Mouse (Mus musculus): ENCODE data around the gene Zc3h12d. TPM values are rescaled to one million over a fixed set of nuclear protein-coding genes. Genes with fewer than 3 reads are reported as not detected.
A peak's percentile ranks its signal among the peaks of the same experiment; 100 is the strongest.

Gene Zc3h12d
- total and polyA plus RNA-seq, 2 experiments from 2014 or later: 0.16 to 0.20 TPM

- Histone ChIP-seq H3K9ac (replicated peaks; ENCODE audit: low read length, poor library complexity, severe bottlenecking) (no peak overlapping the region), H3K27ac (ENCODE audit: low read depth, low read length) (no peak overlapping the region), H3K27me3 (ENCODE audit: insufficient read depth, low read length) (0 out of 2 replicates have a peak, but pooled peaks cover 5% of the 10 kb centered on the region), H3K4me3 (ENCODE audit: low read depth, low read length) (no peak overlapping the region), H3K36me3 (ENCODE audit: insufficient read depth, low read length) (no peaks in the 10 kb centered on the region), H3K4me2 (ENCODE audit: low read depth, low read length, poor library complexity, severe bottlenecking) (no peak overlapping the region), H3K9me3 (ENCODE audit: low read length) (no peaks in the 10 kb centered on the region), H3K4me1 (ENCODE audit: insufficient read depth, low read length) (0 out of 2 replicates have a peak, but pooled peaks cover 6% of the 10 kb centered on the region)
- no peak for TF ChIP-seq CTCF (IDR thresholded peaks at IDR 0.05)
- ATAC-seq (ENCODE audit: low FRiP score) (no peak), DNase-seq (ENCODE audit: low spot score) (no peak)
- WGBS: 90% methylated on average over 6 of the region's 6 CpGs
Measured at GRCm38 (mm10) chr10:7863411-7863810, 31.1 kb downstream of the Zc3h12d start.

- Histone ChIP-seq H3K36me3 (ENCODE audit: insufficient read depth, low read length) (no peaks in the 10 kb centered on the region), H3K4me1 (ENCODE audit: insufficient read depth, low read length) (0 out of 2 replicates have a peak, but pooled peaks cover 6% of the 10 kb centered on the region), H3K4me2 (ENCODE audit: low read depth, low read length, poor library complexity, severe bottlenecking) (no peak overlapping the region), H3K9ac (replicated peaks; ENCODE audit: low read length, poor library complexity, severe bottlenecking) (no peak overlapping the region), H3K27ac (ENCODE audit: low read depth, low read length) (no peak overlapping the region), H3K4me3 (ENCODE audit: low read depth, low read length) (no peak overlapping the region), H3K9me3 (ENCODE audit: low read length) (no peaks in the 10 kb centered on the region), H3K27me3 (ENCODE audit: insufficient read depth, low read length) (0 out of 2 replicates have a peak, but pooled peaks cover 5% of the 10 kb centered on the region)
- ATAC-seq (ENCODE audit: low FRiP score) (no peak), DNase-seq (ENCODE audit: low spot score) (no peak)
- 68% methylated on average over 6 of the region's 6 CpGs for WGBS
- no peak for TF ChIP-seq CTCF (IDR thresholded peaks at IDR 0.05)
Measured at GRCm38 (mm10) chr10:7864184-7864583, 31.9 kb downstream of the Zc3h12d start.

GRCm38 (mm10) chr10:7864806-7865205, 32.5 kb downstream of the Zc3h12d start:
- H3K9me3 ChIP-seq (ENCODE audit: low read length): no peaks in the 10 kb centered on the region
- no peak overlapping the region for H3K9ac ChIP-seq (replicated peaks; ENCODE audit: low read length, poor library complexity, severe bottlenecking)
- 76% methylated on average over 3 of the region's 3 CpGs for WGBS
- H3K27me3 ChIP-seq (ENCODE audit: insufficient read depth, low read length): 0 out of 2 replicates have a peak, but pooled peaks cover 5% of the 10 kb centered on the region
- 0 out of 2 replicates have a peak, but pooled peaks cover 6% of the 10 kb centered on the region for H3K4me1 ChIP-seq (ENCODE audit: insufficient read depth, low read length)
- H3K4me2 ChIP-seq (ENCODE audit: low read depth, low read length, poor library complexity, severe bottlenecking): no peak overlapping the region
- no peaks in the 10 kb centered on the region for H3K36me3 ChIP-seq (ENCODE audit: insufficient read depth, low read length)
- ATAC-seq (ENCODE audit: low FRiP score): no peak
- no peak overlapping the region for H3K4me3 ChIP-seq (ENCODE audit: low read depth, low read length)
- no peak overlapping the region for H3K27ac ChIP-seq (ENCODE audit: low read depth, low read length)
- no peak for DNase-seq (ENCODE audit: low spot score)
- TF ChIP-seq CTCF (IDR thresholded peaks at IDR 0.05): no peak

GRCm38 (mm10) chr10:7866762-7867665, 34.7 kb downstream of the Zc3h12d start:
- H3K9ac ChIP-seq (replicated peaks; ENCODE audit: low read length, poor library complexity, severe bottlenecking): peak overlapping the region; percentile 30
- ATAC-seq (ENCODE audit: low FRiP score): peak; percentile 47; the same call in 1 of the 2 replicates
- 0 out of 2 replicates have a peak, but pooled peaks cover 6% of the 10 kb centered on the region for H3K4me1 ChIP-seq (ENCODE audit: insufficient read depth, low read length)
- H3K9me3 ChIP-seq (ENCODE audit: low read length): no peaks in the 10 kb centered on the region
- DNase-seq (ENCODE audit: low spot score): no peak
- H3K4me3 ChIP-seq (ENCODE audit: low read depth, low read length): peak overlapping the region; percentile 35
- H3K27me3 ChIP-seq (ENCODE audit: insufficient read depth, low read length): 0 out of 2 replicates have a peak, but pooled peaks cover 5% of the 10 kb centered on the region
- H3K4me2 ChIP-seq (ENCODE audit: low read depth, low read length, poor library complexity, severe bottlenecking): peak overlapping the region; percentile 64
- no peak overlapping the region for H3K27ac ChIP-seq (ENCODE audit: low read depth, low read length)
- no peak for TF ChIP-seq CTCF (IDR thresholded peaks at IDR 0.05)
- WGBS: 16% methylated on average over 50 of the region's 50 CpGs
- H3K36me3 ChIP-seq (ENCODE audit: insufficient read depth, low read length): no peaks in the 10 kb centered on the region

- 23% methylated on average over 21 of the region's 21 CpGs for WGBS
- Histone ChIP-seq H3K4me1 (ENCODE audit: insufficient read depth, low read length) (0 out of 2 replicates have a peak, but pooled peaks cover 6% of the 10 kb centered on the region), H3K36me3 (ENCODE audit: insufficient read depth, low read length) (no peaks in the 10 kb centered on the region), H3K9me3 (ENCODE audit: low read length) (no peaks in the 10 kb centered on the region), H3K27me3 (ENCODE audit: insufficient read depth, low read length) (0 out of 2 replicates have a peak, but pooled peaks cover 5% of the 10 kb centered on the region), H3K4me3 (ENCODE audit: low read depth, low read length) (peak overlapping the region; percentile 35), H3K27ac (ENCODE audit: low read depth, low read length) (no peak overlapping the region), H3K4me2 (ENCODE audit: low read depth, low read length, poor library complexity, severe bottlenecking) (peak overlapping the region; percentile 64), H3K9ac (replicated peaks; ENCODE audit: low read length, poor library complexity, severe bottlenecking) (peak overlapping the region; percentile 30)
- DNase-seq (ENCODE audit: low spot score): no peak
- no peak for TF ChIP-seq CTCF (IDR thresholded peaks at IDR 0.05)
- peak; percentile 20; the same call in 1 of the 2 replicates for ATAC-seq (ENCODE audit: low FRiP score)
Measured at GRCm38 (mm10) chr10:7867666-7868030, 35.4 kb downstream of the Zc3h12d start.

- H3K9ac ChIP-seq (replicated peaks; ENCODE audit: low read length, poor library complexity, severe bottlenecking): no peak overlapping the region
- H3K4me3 ChIP-seq (ENCODE audit: low read depth, low read length): no peak overlapping the region
- H3K4me1 ChIP-seq (ENCODE audit: insufficient read depth, low read length): 0 out of 2 replicates have a peak, but pooled peaks cover 6% of the 10 kb centered on the region
- no peak overlapping the region for H3K4me2 ChIP-seq (ENCODE audit: low read depth, low read length, poor library complexity, severe bottlenecking)
- H3K36me3 ChIP-seq (ENCODE audit: insufficient read depth, low read length): no peaks in the 10 kb centered on the region
- H3K9me3 ChIP-seq (ENCODE audit: low read length): no peaks in the 10 kb centered on the region
- H3K27ac ChIP-seq (ENCODE audit: low read depth, low read length): no peak overlapping the region
- WGBS: 64% methylated on average over 8 of the region's 8 CpGs
- DNase-seq (ENCODE audit: low spot score): no peak
- no peak for ATAC-seq (ENCODE audit: low FRiP score)
- 0 out of 2 replicates have a peak, but pooled peaks cover 5% of the 10 kb centered on the region for H3K27me3 ChIP-seq (ENCODE audit: insufficient read depth, low read length)
- no peak for TF ChIP-seq CTCF (IDR thresholded peaks at IDR 0.05)
Measured at GRCm38 (mm10) chr10:7869746-7870145, 37.5 kb downstream of the Zc3h12d start.

All from midbrain, postnatal 0 days (tissue).